Mouse (Mus musculus) brain, embryonic 14.5 days (tissue): ENCODE results near the gene Kcnq1.

Experiments
- CTCF ChIP-seq: fragments of 200-500 bp; IDR thresholded peaks from 2 replicates; pipeline ENCODE4 v1.5.1; 2012; ENCODE audit warnings: inconsistent platforms, mild to moderate bottlenecking, moderate library complexity, borderline replicate concordance; ENCODE audit not compliant: insufficient read depth, insufficient read length; ENCODE audit errors: extremely low read depth
- POLR2A ChIP-seq: fragments of 200-500 bp; IDR thresholded peaks from 2 replicates; pipeline ENCODE4 v1.6.1; 2012; ENCODE audit warnings: mild to moderate bottlenecking, inconsistent platforms, borderline replicate concordance; ENCODE audit not compliant: poor library complexity, insufficient read depth, insufficient read length, severe bottlenecking; ENCODE audit errors: extremely low read depth

DNA sequence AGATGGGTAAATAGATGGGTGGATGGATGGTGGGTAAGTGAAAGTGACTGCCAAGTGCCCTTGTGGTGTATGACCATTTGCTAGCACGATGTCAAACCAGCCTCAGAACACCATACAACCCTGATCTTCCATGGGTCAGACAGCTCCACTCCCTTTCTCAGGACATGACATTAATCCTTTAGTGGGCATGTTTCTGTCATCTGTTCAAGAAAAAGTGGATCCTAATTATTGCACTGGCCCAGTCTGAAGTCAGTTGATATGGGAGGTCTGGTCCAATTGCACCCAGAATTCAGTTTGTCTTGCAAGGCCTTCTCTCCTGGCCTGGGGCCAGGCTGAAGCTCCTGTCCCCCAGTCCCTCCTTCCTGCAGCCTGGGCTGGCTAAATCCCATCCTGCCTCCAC, 332.8 kb downstream of the Kcnq1 start:
- TF ChIP-seq CTCF, result no peak
- TF ChIP-seq POLR2A, result no peak
